Mouse (Mus musculus) layer of hippocampus, adult 11-12 months (tissue): ENCODE results near the gene Kalrn.

Source experiments
- DNase-seq: peaks from one replicate; pipeline ENCODE4 v3.0.0; 2022; ENCODE audit warnings: low spot score

The Kalrn gene

DNA sequence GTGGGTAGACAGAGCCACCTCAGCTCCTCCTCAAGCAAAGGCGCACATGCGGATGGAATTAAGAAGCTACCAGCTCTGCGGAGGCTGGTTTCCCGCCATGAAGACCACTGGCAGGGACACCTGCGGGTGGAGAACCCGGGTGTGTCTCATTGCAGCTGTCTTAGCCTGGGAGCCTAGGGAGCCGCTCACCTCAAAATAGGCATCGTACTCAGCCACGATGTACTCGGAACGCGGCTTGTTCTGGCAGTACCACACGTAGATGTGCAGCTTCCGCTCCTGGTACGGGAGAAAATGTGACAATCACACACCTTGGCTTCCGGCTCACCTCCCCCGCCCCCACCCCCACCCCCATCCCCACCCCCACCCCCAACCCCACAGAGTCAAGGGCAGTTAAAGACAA, 539.1 kb downstream of the Kalrn start:
- DNase-seq: no peak

GRCm38 (mm10) chr16:34032011-34032645, 541.2 kb downstream of the Kalrn start:
- no peak for DNase-seq

DNA sequence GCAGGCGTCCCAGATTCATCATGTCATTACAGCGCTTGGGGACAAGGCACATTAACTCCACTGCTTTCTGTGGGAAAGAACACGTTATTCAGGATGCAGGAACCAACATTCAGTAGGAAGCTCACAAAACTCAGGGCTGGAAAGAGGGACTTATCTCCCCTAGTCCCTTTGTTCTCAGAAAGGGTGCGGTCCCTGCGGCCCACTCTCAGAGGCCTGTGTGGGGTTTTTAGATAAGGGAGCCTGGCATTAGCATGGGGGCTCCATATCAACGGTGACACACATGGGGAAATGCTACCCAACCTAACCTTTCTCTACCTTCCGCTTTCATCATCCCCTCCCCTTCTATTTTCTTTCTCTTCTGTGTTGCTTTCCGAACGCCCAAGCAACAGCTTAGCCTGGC, 541.8 kb downstream of the Kalrn start:
- no peak for DNase-seq

DNA sequence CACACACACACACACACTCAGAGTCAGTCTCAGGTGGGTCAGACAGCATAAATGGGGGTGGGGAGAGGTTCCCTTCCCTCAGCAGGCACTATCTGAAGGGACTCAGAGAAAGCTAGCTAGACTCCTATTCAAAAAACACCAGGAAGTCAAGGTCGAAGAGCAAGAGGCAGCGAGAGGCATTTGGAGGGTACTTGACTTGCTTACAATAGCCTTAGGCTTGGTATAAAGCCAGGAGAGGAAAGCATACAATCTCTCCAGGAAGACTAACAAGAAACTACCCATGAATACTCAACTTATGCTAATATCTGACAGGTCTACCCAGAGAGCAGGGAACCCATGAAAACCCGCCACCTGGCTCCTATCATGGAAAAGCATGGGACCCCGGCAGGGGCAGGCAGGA, 543.0 kb downstream of the Kalrn start:
- DNase-seq: no peak

DNA sequence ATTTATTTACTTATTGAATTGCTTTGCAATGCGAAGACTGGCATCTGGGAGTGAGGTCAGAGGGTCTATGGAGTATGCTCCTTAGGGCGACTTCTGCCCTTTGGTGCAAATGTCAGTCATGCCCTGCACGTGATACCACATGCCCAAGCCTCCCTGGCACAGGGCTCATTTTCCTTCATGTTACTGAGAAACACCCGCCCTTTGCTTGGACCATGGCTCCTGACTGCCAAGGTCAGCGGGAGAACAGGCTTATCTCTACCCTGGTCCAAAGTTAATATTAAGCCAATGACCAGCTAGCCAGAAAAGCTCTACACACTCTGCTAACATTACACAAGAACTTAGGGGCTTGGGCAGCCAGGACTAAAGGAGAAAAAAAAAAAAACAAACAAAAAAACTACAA, 543.5 kb downstream of the Kalrn start:
- DNase-seq: no peak

DNA sequence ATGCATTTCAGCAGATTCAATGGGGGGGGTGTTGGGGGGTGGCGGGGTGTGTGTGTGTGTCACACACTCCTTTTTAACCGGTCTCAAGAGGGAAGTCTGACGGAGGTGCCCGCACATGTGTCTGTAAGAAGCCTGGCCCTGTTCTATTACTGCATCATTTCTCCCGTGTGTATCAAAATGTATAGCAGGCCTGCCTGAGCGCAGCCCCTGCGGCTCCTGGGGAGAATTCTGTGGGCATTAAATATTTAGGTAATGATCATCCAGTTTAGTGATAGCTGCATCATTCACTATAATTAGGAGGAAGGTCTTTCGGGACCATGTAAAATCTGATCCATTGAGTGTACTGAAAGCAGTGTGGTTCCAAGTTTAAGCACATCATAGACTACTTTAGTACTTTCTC, 556.1 kb downstream of the Kalrn start:
- DNase-seq: no peak

- DNase-seq: no peak
These were observed 561.1 kb downstream of the Kalrn start for GRCm38 (mm10) chr16:34011991-34012845.

DNA sequence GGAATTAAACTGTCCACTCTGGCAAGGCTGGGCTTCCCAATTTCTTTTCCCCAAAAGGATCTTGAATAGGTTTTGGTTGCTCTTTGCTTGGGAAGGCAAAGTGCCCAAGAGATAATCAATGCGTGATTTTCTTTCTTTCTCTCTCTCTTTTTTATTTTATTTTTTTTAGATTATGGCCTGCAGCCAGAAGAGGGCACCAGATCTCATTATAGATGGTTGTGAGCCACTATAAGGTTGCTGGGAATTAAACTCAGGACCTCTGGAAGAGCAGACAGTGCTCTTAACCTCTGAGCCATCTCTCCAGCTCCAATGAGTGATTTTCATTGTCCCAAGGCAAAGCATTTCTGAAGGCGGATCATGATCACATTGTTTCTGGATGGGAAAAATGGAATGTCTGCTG, 563.8 kb downstream of the Kalrn start:
- DNase-seq: no peak

DNA sequence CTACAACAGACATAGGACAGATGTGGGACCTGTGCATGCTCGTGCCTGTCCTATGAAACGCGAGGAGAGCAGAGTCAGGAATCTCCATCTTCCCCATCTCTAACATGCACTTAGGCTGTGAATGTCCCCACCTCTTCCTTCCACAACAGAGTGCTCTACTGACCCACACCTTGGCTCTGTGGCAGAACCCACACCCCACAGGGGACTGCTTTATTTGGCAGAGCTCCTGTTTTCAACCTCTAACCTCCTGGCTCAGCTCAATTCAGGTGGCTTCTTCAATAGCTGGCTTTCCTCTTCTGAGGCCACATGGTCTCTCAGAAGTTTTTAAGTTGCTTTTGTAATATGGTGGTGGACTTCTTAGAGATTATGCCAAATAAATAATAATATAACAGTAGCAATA, 567.3 kb downstream of the Kalrn start:
- no peak for DNase-seq

GRCm38 (mm10) chr16:34004128-34004578, 569.2 kb downstream of the Kalrn start:
- peak; percentile 54 for DNase-seq

GRCm38 (mm10) chr16:34003566-34004127, 569.7 kb downstream of the Kalrn start:
- no peak for DNase-seq

DNA sequence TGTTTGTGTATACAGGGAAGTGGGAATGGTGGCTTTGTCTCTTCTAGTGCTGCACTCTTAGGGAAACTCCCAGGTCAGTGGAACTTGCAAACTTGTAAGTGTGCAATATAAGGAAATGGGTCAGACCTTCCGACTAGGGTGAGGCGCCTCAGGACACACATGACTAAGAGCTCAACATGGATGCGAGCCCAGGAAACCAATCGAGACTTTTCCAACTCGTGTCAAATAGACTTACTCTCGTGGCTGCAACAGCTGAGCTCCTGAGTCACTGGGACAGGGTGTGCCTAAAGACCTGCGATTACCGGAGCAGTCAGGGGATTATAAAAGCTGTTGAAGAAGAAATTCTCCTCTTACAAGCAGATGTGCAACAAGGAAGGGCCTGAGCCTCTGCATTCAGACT, 572.6 kb downstream of the Kalrn start:
- no peak for DNase-seq

- peak; percentile 63 for DNase-seq
These were observed 573.9 kb downstream of the Kalrn start for GRCm38 (mm10) chr16:33999388-33999787.

GRCm38 (mm10) chr16:33998011-33998410, 575.3 kb downstream of the Kalrn start:
- DNase-seq: no peak

DNA sequence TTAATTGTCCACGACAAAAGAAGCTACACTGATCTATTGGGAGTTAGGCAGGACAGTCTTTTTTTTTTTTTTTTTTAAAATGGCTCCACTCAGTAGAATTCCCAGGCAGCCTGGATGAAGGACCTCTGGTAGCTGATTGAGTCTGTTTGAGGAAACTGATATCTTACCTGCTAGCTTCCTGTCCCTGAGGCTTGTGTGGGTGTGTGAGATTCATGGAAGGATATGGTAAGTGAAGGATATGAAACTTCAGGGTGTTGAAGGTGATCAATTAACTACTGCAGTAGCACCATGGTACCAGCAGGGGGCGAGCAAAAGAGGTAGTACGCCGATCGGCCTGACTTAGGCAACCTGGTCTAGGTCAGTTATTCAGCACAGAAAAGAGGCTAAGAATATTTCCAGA, 577.3 kb downstream of the Kalrn start:
- peak; percentile 48 for DNase-seq

- DNase-seq: no peak
These were observed 577.8 kb downstream of the Kalrn start for GRCm38 (mm10) chr16:33995496-33995895.

DNA sequence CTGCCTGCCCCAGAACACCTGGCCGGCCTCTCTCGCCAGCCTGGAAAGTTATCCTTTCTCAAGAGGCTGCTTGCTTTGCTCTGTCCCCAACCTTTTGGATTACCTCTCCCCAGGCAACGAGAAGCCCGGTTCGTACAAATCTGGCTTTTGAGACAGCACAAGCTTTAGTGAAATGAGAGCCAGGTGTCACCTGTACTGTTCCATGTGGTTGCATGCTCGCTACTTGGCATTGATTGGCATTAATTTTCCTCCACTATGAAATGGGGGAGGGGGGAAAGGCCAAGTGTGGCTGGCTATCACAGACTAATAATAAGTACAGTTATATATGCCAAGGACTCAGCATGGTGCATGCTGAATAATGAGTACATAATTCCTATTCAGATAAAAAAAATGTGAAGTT, 579.0 kb downstream of the Kalrn start:
- DNase-seq: no peak

DNA sequence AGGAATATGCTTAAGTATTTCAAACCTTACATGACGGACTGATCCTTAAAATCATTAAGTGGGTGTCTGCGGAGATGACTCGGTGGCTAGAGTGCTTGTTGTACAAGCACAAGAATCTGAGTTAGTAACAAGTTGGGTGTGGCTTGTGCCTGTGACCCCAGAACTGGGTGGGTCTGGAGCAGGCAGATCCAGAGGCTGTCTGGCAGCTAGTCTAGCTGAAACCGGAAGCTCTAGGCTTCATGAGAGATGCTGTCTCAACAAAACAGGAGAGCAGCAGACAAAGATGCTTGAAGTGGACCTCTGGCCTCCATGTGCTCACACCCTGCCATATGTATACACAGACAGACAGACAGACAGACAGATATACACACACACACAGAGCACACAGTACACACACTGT, 582.6 kb downstream of the Kalrn start:
- DNase-seq: no peak

- DNase-seq: no peak
These were observed 584.2 kb downstream of the Kalrn start for GRCm38 (mm10) chr16:33989106-33989505.

DNA sequence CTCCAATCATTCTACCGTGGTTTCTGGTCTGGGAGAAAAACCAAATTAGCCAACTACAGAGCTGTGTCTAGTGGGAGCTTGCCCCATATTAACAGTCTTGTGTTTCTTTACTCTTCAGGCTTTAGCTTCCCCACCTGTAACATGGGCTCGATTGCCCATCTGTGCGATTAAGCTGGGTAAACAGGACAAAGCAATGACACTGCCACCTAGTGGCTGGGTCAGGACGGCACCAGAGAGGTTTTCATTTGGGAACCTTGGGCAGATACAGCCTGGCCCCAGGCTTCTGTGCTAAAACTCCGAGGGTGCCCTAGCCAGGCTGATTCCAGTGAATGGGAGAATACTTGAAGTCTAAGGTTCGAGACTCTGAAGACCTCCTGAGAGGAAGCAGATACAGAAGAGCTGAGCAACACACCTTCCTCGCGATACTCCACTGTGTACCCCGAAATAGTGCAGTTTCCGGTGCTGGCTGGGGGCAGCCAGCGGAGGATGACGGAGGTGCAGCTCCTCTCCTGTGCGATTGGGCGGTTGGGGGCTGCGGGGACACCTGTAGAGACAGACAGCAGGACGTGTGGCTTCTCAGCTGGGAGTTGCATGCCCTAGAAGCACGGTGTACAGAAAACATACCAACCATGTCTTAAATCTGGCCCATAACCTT, 584.8 kb downstream of the Kalrn start:
- DNase-seq: peak; percentile 52

GRCm38 (mm10) chr16:33986993-33987392, 586.3 kb downstream of the Kalrn start:
- no peak for DNase-seq

DNA sequence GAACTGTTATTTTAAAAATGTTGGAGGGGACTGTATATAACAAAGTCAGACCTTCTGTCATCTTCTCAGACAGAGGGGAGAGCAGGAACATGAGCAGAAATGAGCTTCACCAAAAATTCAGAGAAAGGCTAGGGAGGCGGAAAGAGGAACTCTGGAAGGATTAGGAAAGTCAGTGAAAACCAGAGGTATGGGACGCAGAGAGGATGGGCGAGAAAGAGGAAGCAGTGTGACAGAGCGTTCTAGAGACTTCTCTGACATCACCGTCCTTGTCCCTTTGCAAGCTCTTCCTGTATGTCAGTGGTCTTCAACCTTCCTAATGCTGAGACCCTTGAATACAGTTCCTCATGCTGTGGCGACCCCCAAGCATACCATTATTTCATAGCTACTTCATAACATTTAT, 588.0 kb downstream of the Kalrn start:
- no peak for DNase-seq

- no peak for DNase-seq
These were observed 589.6 kb downstream of the Kalrn start for GRCm38 (mm10) chr16:33983712-33984111.
